Mouse (Mus musculus) large intestine, adult 2 months (tissue): Measurements from ENCODE around the gene Actl6a. TPM values are rescaled to one million over a fixed set of nuclear protein-coding genes. Genes with fewer than 3 reads are reported as not detected.
A peak's percentile ranks its signal among the peaks of the same experiment; 100 is the strongest.
"Not testable (repeated sequence)": the region's sequence is repeated elsewhere in the genome, so short reads cannot be mapped to it uniquely, and the experiment has no call there.

ENCODE experiments used
- DNase-seq: peaks from one replicate; pipeline ENCODE4 v3.0.0-alpha.2; 2012; ENCODE audit warnings: low read depth, low spot score
- WGBS: fragments of 180-500 bp; shearing (Covaris S2); methylation state at CpG from one replicate; pipeline ENCODE4 v1.1.7; 2018; 5-methylcytosine and 5-hydroxymethylcytosine counted together
- polyA plus RNA-seq: library from polyadenylated mRNA; depleted of rRNA; stranded (reverse); fragments of >200 nt; gene quantifications from 2 replicates; pipeline ENCODE4 v1.2.3, GENCODE M21; 2012

The Actl6a gene
- polyA plus RNA-seq, 1 experiment: 20.6 TPM

- 63% methylated on average over 5 of the region's 5 CpGs for WGBS
- no peak for DNase-seq
These were observed 14.3 kb upstream of the Actl6a start for GRCm38 (mm10) chr3:32691841-32692240.

- 55% methylated on average over 5 of the region's 5 CpGs for WGBS
- no peak for DNase-seq
These were observed 11.9 kb upstream of the Actl6a start for GRCm38 (mm10) chr3:32694211-32694610.

GRCm38 (mm10) chr3:32694737-32695582 is 11.1 kb upstream of the Actl6a start:
- no peak for DNase-seq
- WGBS: 59% methylated on average over 12 of the region's 12 CpGs

GRCm38 (mm10) chr3:32695583-32695980 is 10.5 kb upstream of the Actl6a start:
- 84% methylated on average over 4 of the region's 4 CpGs for WGBS

GRCm38 (mm10) chr3:32698228-32698863 is 7.8 kb upstream of the Actl6a start:
- 31% methylated on average over 7 of the region's 7 CpGs for WGBS
- peak; percentile 39 for DNase-seq

More at GRCm38 (mm10) chr3:32695583-32695980, 10.5 kb upstream of the Actl6a start:
- DNase-seq: no peak

- WGBS: 87% methylated on average over 6 of the region's 6 CpGs
- DNase-seq: not testable (repeated sequence)
These were observed 2.1 kb upstream of the Actl6a start for GRCm38 (mm10) chr3:32704021-32704420.

- 83% methylated on average over 10 of the region's 10 CpGs for WGBS
- not testable (repeated sequence) for DNase-seq
These were observed 1.5 kb upstream of the Actl6a start for GRCm38 (mm10) chr3:32704632-32705031.

GRCm38 (mm10) chr3:32708052-32708367 is 1.9 kb downstream of the Actl6a start:
- no peak for DNase-seq
- WGBS: 2% methylated on average over 4 of the region's 4 CpGs

GRCm38 (mm10) chr3:32708368-32709231 is 2.5 kb downstream of the Actl6a start:
- under 1% methylated on average over 90 of the region's 90 CpGs for WGBS
- DNase-seq: peak; percentile 96

- no peak for DNase-seq
- 5% methylated on average over 9 of the region's 9 CpGs for WGBS
These were observed 3.3 kb downstream of the Actl6a start for GRCm38 (mm10) chr3:32709388-32709787.

GRCm38 (mm10) chr3:32713711-32714110 is 7.6 kb downstream of the Actl6a start:
- WGBS: 86% methylated on average over 3 of the region's 3 CpGs
- DNase-seq: no peak

GRCm38 (mm10) chr3:32717403-32717802 is 11.3 kb downstream of the Actl6a start:
- DNase-seq: not testable (repeated sequence)
- 96% methylated on average over 6 of the region's 6 CpGs for WGBS

GRCm38 (mm10) chr3:32718271-32718670 is 12.2 kb downstream of the Actl6a start:
- no peak for DNase-seq
- WGBS: 91% methylated on average over 5 of the region's 5 CpGs

- no peak for DNase-seq
- whole genome bisulfite sequencing: 86% methylated on average over 7 of the region's 7 CpGs
These were observed 18.1 kb downstream of the Actl6a start for GRCm38 (mm10) chr3:32724191-32724590.

GRCm38 (mm10) chr3:32725951-32726350 is 19.9 kb downstream of the Actl6a start:
- no peak for DNase-seq
- WGBS: 89% methylated on average over 5 of the region's 5 CpGs

- DNase-seq: no peak
- 86% methylated on average over 4 of the region's 4 CpGs for WGBS
These were observed 21.8 kb downstream of the Actl6a start for GRCm38 (mm10) chr3:32727861-32728260.

GRCm38 (mm10) chr3:32736244-32737171 is 30.4 kb downstream of the Actl6a start, which contains the start of gene Ndufb5:
Ndufb5 (plus strand) TSS chr3:32736990.
- DNase-seq: peak; percentile 97
- under 1% methylated on average over 62 of the region's 62 CpGs for WGBS

- 0% methylated on average over 31 of the region's 31 CpGs for WGBS
- no peak for DNase-seq
These were observed 31.1 kb downstream of the Actl6a start, which contains the start of gene Mrpl47 for GRCm38 (mm10) chr3:32737172-32737655. Mrpl47 (minus strand) TSS chr3:32737605.

GRCm38 (mm10) chr3:32738549-32738948 is 32.5 kb downstream of the Actl6a start:
- DNase-seq: no peak
- WGBS: 82% methylated on average over 5 of the region's 5 CpGs
